Mouse (Mus musculus) frontal cortex, postnatal 25 days (tissue): ENCODE results near the gene Afdn.
"Not testable (repeated sequence)": the region's sequence is repeated elsewhere in the genome, so short reads cannot be mapped to it uniquely, and the experiment has no call there.

Experiments used
- DNase-seq, 2 experiments: peaks; one replicate each; pipeline ENCODE4 v3.0.0; 2022; ENCODE audit warnings: low spot score in 2 of 2

Gene Afdn

GRCm38 (mm10) chr17:13951570-13951969 is 191.2 kb downstream of the Afdn start:
- DNase-seq, result not testable (repeated sequence)
